Mouse (Mus musculus) megakaryocyte, embryonic 14.5 days (primary cell): ENCODE data around the gene Hmgxb4.

Experiments used
- FLI1 ChIP-seq: IDR thresholded peaks from 2 replicates; pipeline ENCODE4 v1.6.1; 2012; ENCODE audit warnings: low read length, inconsistent platforms, mixed read lengths
- GATA1 ChIP-seq: IDR thresholded peaks from 3 replicates; pipeline ENCODE4 v1.6.1; 2012; ENCODE audit warnings: mixed read lengths, low read length, inconsistent platforms, borderline replicate concordance

GRCm38 (mm10) chr8:74973904-74974303, 19.3 kb upstream of the Hmgxb4 start:
- TF ChIP-seq FLI1 (no peak), GATA1 (no peak)
